Mouse (Mus musculus): Measurements from ENCODE around the gene Klf3.

DNA sequence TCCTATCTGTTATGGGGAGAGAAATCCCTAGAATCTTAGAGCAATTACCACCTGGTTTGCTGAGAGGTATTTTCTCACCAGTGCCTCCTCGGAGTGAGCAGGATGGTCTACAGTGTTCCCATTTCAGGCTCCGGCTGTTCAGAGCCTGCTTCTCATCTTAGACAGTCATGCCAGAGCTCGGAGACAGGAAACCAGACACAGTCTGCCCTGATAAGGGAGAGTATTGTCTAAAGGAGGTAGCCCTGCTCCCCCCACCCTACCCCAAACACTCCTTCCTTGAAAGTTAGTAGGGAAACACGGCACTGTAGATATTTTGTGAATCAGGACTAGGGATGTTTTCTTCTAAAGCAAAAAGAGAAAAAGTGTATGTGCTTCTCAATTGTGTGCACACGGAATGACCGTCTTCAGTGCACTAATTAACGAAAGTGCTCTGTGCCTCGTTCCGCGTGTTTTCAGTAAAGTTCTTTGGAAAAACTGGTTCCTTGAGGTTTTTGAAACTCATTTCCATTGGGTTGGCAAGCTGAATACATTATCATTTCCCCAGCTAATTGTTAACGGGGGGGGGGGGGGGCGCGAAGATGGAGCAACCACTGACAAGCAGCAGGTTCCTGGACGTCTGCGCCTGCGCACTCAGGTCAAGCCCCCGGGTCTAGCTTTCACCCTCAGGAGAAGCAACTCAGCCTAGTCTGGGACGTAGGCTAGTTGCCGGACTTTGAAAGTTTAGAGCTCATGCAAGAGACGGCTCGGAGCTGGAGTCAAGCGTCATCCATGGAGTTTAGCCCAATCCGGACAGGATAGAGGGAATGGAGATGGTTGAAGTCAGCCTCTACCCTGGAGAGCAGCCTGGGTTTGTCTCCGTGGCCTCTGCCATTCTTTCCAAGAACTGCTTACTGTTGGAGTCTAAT is 5.2 kb downstream of the Klf3 start:
- TF ChIP-seq CTCF (IDR thresholded peaks at IDR 0.05; ENCODE audit: insufficient read depth, low read length) = no peak
- peak; percentile 23; the same call in 1 of the 2 replicates for TF ChIP-seq POLR2A (IDR thresholded peaks at IDR 0.05; ENCODE audit: borderline replicate concordance, extremely low read depth, low read depth, low read length)
